ENCODE assay signal across 11 mouse cellular contexts in genomic region chr6:126678961-126679360, GRCm38 (mm10). TPM values are rescaled to one million over a fixed set of nuclear protein-coding genes. Genes with fewer than 3 reads are reported as not detected.
DNase-seq lines count a peak whose midpoint lies in the region; ATAC-seq and TF ChIP-seq lines count a peak whose summit lies in the region.
"Had no signal": no experiment of that assay in that cellular context is flagged by ENCODE, and none has a peak within 500 bp of the region (broad histone marks: within the 10 kb centered on the region; RNA-seq: fewer than 3 reads in every experiment).

No protein-coding gene starts in this region.

- no peak for ATAC-seq in forebrain, postnatal 0 days
- no peak for ATAC-seq in forebrain, embryonic 14.5 days
- no peak for ATAC-seq in lung, embryonic 14.5 days (ENCODE audit: insufficient read depth)

- H3K27ac ChIP-seq in forebrain, postnatal 0 days (ENCODE audit: low read depth, low read length) = no peak overlapping the region
- H3K27ac ChIP-seq in forebrain, embryonic 14.5 days (ENCODE audit: low read depth, low read length) = no peak overlapping the region
- H3K27ac ChIP-seq in lung, embryonic 14.5 days (ENCODE audit: low read depth) = no peak overlapping the region
- H3K27ac ChIP-seq: embryonic facial prominence, embryonic 12.5 days; midbrain, embryonic 12.5 days had no signal

- no peaks in the 10 kb centered on the region for H3K4me1 ChIP-seq in forebrain, postnatal 0 days (ENCODE audit: insufficient read depth)
- H3K4me1 ChIP-seq in forebrain, embryonic 14.5 days (ENCODE audit: control insufficient read depth, insufficient read depth, low read length) = no peaks in the 10 kb centered on the region
- no peaks in the 10 kb centered on the region for H3K4me1 ChIP-seq in lung, embryonic 14.5 days (ENCODE audit: insufficient read depth)
- H3K4me1 ChIP-seq: embryonic facial prominence, embryonic 12.5 days had no signal

- DNase-seq in forebrain, postnatal 0 days = no peak
- DNase-seq in forebrain, embryonic 14.5 days (ENCODE audit: low spot score) = no peak
- DNase-seq in lung, embryonic 14.5 days = peak; percentile 15
- no peak for DNase-seq in lung, postnatal 10 days
- DNase-seq in ZHBTc4 (ENCODE audit: low read depth, low spot score) = peak; percentile 35
- DNase-seq in kidney, postnatal 4 days = peak; percentile 39 to 48
- DNase-seq in urinary bladder, postnatal 14 days (ENCODE audit: low spot score) = no peak
- DNase-seq in layer of hippocampus, adult 9-11 months = no peak
- DNase-seq: heart, adult 18-20 months had no signal

- no peaks in the 10 kb centered on the region for H3K9me3 ChIP-seq in forebrain, postnatal 0 days (ENCODE audit: low read length)
- H3K9me3 ChIP-seq in forebrain, embryonic 14.5 days (replicated peaks; ENCODE audit: control insufficient read depth, low read length) = no peaks in the 10 kb centered on the region
- H3K9me3 ChIP-seq in lung, embryonic 14.5 days (ENCODE audit: low read depth, low read length) = no peaks in the 10 kb centered on the region
- H3K9me3 ChIP-seq: embryonic facial prominence, embryonic 12.5 days; midbrain, embryonic 12.5 days had no signal

- H3K36me3 ChIP-seq in forebrain, postnatal 0 days (ENCODE audit: insufficient read depth) = no peaks in the 10 kb centered on the region
- no peaks in the 10 kb centered on the region for H3K36me3 ChIP-seq in forebrain, embryonic 14.5 days (ENCODE audit: control insufficient read depth, insufficient read depth, low read length)
- H3K36me3 ChIP-seq in lung, embryonic 14.5 days (ENCODE audit: insufficient read depth) = no peaks in the 10 kb centered on the region
- H3K36me3 ChIP-seq: embryonic facial prominence, embryonic 12.5 days; midbrain, embryonic 12.5 days had no signal

- no peak overlapping the region for H3K9ac ChIP-seq in forebrain, postnatal 0 days
- H3K9ac ChIP-seq in forebrain, embryonic 14.5 days (ENCODE audit: low read length) = no peak overlapping the region
- no peak overlapping the region for H3K9ac ChIP-seq in lung, embryonic 14.5 days
- H3K9ac ChIP-seq: embryonic facial prominence, embryonic 12.5 days; midbrain, embryonic 12.5 days had no signal

- H3K4me2 ChIP-seq in forebrain, postnatal 0 days (ENCODE audit: low read depth) = no peak overlapping the region
- H3K4me2 ChIP-seq in forebrain, embryonic 14.5 days (ENCODE audit: low read length) = no peak overlapping the region
- no peak overlapping the region for H3K4me2 ChIP-seq in lung, embryonic 14.5 days
- H3K4me2 ChIP-seq: embryonic facial prominence, embryonic 12.5 days; midbrain, embryonic 12.5 days had no signal

- TF ChIP-seq CTCF in forebrain, postnatal 0 days (IDR thresholded peaks at IDR 0.05; ENCODE audit: low read depth) = peak; percentile 66
- TF ChIP-seq CTCF in lung, embryonic 14.5 days (IDR thresholded peaks at IDR 0.05; ENCODE audit: low read depth) = peak; percentile 59

- WGBS in forebrain, postnatal 0 days = 71% methylated on average over 7 of the region's 7 CpGs
- 67% methylated on average over 7 of the region's 7 CpGs for WGBS in forebrain, embryonic 14.5 days
- 68% methylated on average over 7 of the region's 7 CpGs for WGBS in lung, embryonic 14.5 days

- H3K4me3 ChIP-seq in forebrain, postnatal 0 days (ENCODE audit: low read depth, low read length) = no peak overlapping the region
- H3K4me3 ChIP-seq in forebrain, embryonic 14.5 days (ENCODE audit: low read depth, low read length) = no peak overlapping the region
- no peak overlapping the region for H3K4me3 ChIP-seq in lung, embryonic 14.5 days (ENCODE audit: low read depth, low read length)
- H3K4me3 ChIP-seq: embryonic facial prominence, embryonic 12.5 days; midbrain, embryonic 12.5 days had no signal

- H3K27me3 ChIP-seq in forebrain, postnatal 0 days (ENCODE audit: insufficient read depth, low read length) = no peaks in the 10 kb centered on the region
- H3K27me3 ChIP-seq in forebrain, embryonic 14.5 days (replicated peaks; ENCODE audit: control insufficient read depth, insufficient read depth, low read length) = no peaks in the 10 kb centered on the region
- no peaks in the 10 kb centered on the region for H3K27me3 ChIP-seq in lung, embryonic 14.5 days (ENCODE audit: insufficient read depth, low read length)
- H3K27me3 ChIP-seq: embryonic facial prominence, embryonic 12.5 days; midbrain, embryonic 12.5 days had no signal

RNA-seq across cellular contexts. Expression of gene Kcna1, which starts 32.8 kb away (rescaled TPM):
- total RNA-seq in forebrain, postnatal 0 days (2014; rRNA removed) = 4.8 and 5.9 TPM in 2 replicates
- polyA plus RNA-seq in forebrain, postnatal 0 days (2015; fragmentation: Nextera tagmentation; extraction: Ambion mirVana) = 3.6 and 4.4 TPM in 2 replicates
- polyA plus RNA-seq in forebrain, embryonic 14.5 days (2014; fragmentation: Nextera tagmentation; extraction: Ambion mirVana) = 2.5 and 2.8 TPM in 2 replicates
- polyA plus RNA-seq in lung, embryonic 14.5 days (2014; fragmentation: Nextera tagmentation; extraction: Ambion mirVana) = 0.19 and 0.37 TPM in 2 replicates

Comparison
In these comparisons a context has a peak if more than half of its experiments do, and no peak if none do; other contexts are left out.
1. DNase-seq: peak in lung, embryonic 14.5 days (single experiment), ZHBTc4 (single experiment) and kidney, postnatal 4 days (2 of 2); none in forebrain, postnatal 0 days (single experiment), forebrain, embryonic 14.5 days (single experiment), lung, postnatal 10 days (single experiment), urinary bladder, postnatal 14 days (single experiment) and layer of hippocampus, adult 9-11 months (single experiment).